Mouse (Mus musculus): ENCODE results near the gene Sipa1l3.

The Sipa1l3 gene

GRCm38 (mm10) chr7:29444527-29444926 lies 73.9 kb downstream of the Sipa1l3 start:
- CTCF ChIA-PET = no interaction called here

DNA sequence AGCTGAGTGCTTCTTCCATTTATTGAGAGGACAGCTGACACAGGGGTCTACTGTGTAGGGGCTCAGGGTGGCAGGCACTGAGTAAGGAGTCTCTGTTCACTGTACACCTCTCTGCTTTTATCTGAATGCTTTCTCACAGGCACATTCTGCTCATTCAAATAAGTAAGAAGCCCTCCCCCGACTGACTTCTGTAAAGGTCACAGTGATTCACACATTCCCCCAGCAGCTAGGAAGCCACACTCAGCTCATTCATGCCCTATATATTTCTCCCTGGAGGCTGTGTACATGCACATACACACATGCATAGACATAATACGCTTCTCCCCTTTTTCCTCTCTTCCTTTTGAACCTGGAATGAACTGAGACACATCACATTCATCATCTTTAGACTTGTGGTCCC lies 74.4 kb downstream of the Sipa1l3 start:
- CTCF ChIA-PET = no interaction called here

DNA sequence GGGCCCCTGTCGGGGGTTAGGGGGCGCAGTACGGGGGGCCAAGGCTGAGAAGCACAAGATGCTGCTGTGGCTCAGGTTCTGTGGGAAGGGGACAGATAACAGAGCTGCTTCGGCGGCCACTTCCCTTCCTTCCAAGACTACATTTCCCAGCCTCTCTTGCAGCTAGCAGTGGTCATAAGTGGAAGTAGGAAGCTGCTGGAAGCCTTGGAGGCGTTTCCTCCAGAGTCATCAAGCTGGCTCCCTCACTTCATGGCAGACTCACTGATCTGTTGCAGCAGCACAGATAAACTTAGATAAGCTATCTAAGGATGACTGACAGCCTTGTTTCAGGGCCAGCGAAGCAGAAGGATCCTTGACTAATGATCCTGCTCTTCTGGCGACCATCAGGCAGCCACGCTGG lies 76.6 kb downstream of the Sipa1l3 start:
- CTCF ChIA-PET = no interaction called here

GRCm38 (mm10) chr7:29441151-29441550 lies 77.3 kb downstream of the Sipa1l3 start:
- CTCF ChIA-PET = no interaction called here

GRCm38 (mm10) chr7:29438655-29439282 lies 79.7 kb downstream of the Sipa1l3 start:
- CTCF ChIA-PET = no interaction called here

GRCm38 (mm10) chr7:29438204-29438603 lies 80.2 kb downstream of the Sipa1l3 start:
- CTCF ChIA-PET = no interaction called here

DNA sequence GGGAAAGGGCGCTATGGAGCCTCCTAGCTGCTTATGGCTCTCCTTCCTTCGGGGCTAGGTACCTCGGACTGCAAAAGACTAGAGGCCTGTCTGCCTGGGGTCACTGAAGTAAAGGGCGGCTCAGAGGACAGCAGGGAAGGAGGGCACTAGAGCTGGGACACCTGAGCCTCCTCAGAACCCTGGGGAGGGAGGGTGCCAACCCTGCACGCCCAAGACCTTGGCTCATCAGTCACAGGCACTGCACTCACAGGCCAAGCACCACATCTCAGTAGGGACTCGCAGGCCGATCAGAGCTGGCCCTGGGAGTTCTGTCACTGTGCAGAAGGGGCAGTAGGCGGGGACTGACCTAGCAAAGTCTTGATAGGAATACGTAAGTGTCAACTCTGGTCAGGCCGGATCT lies 81.4 kb downstream of the Sipa1l3 start:
- CTCF ChIA-PET = no interaction called here

DNA sequence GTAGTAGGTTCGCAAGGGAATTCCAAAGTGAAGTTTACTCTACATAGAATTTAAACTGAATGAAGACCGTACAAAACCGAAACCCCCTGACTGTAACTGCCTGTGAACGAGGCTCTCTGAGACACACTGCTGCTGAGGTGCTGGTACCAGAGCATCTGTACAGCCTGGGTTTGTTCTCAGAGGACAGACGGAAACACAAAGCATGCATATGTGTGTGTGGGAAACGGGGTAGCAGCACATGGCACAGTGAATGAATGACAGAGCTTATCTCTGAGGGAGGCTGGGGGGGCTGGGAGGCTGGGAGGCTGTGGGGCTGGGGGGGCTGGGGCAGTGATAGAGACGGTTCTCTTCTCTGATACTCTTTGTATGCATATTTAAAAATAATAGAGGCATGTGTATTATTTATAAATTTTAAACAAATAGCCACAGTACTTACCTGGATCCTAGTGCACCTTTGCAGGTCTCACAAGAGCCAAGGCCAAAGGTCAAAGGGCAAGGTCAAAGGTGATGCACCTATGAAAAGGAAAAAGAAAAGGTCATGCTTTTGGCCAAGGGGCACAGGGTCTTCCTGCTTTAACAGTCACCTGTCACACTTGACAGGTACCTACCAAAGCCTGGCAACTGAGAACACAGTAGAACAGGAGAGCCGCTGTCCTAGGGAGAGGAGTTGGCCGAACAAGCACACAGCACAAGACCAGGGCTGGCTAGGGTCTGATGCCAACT lies 84.0 kb downstream of the Sipa1l3 start:
- CTCF ChIA-PET = interaction anchor here (0.7 kb wide), 1 partner anchor 125 kb away, joined by 3 read pairs; no protein-coding TSS in a partner anchor

GRCm38 (mm10) chr7:29433725-29434124 lies 84.7 kb downstream of the Sipa1l3 start:
- CTCF ChIA-PET = interaction anchor here (0.7 kb wide), 1 partner anchor 124 kb away, joined by 3 read pairs; no protein-coding TSS in a partner anchor

DNA sequence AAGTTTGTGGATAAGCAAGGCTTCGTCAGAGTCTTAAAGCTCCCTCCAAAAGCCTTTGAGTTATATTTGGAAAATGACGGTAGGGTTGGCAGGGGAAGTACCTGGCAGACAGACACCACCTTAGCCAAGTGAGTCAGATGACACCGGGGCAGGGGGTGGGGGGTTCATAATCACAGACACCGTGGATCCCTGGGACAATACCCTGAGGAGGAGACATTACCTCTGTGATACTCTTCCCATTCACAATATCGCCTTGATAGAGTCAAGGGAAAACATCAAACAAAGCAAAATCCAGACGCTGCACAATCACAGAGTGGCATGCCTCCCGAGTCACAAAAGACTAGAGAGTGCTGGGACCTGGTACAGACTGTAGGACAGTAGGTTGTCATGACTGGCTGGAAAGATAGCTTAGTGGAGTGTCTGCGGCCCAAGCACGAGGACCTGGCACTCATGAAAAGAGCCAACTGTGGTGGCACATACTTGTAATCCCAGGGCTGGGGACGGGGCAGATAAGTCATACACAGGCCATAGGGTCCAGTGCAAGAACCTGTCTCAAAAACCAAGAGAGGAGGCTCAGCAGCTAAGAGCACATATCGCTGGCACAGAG lies 85.4 kb downstream of the Sipa1l3 start:
- CTCF ChIA-PET = no interaction called here

GRCm38 (mm10) chr7:29432180-29432946 lies 86.1 kb downstream of the Sipa1l3 start:
- CTCF ChIA-PET = no interaction called here

DNA sequence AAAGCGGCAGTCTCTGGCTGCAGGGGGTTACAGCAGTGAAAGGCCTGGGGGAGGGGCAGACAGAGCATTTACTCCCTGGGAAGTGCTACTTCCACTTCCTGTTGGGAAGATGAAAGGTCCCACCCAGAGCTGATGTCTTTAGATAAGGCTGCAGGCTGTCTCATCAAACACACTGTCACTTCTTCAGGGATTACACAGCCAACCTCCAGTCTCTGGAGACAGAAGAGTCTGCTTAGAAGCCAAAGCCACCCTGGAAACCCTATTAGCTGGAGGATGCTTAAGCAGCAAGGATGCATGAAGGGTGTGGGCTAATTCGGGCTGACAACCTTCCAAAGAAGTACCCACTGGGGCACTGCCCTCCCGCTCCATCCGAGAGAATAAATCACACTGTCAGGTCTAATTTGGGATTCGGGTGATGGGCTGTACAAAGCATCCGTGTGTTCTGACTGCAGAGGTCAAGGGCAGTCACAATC lies 87.7 kb downstream of the Sipa1l3 start:
- CTCF ChIA-PET = no interaction called here

DNA sequence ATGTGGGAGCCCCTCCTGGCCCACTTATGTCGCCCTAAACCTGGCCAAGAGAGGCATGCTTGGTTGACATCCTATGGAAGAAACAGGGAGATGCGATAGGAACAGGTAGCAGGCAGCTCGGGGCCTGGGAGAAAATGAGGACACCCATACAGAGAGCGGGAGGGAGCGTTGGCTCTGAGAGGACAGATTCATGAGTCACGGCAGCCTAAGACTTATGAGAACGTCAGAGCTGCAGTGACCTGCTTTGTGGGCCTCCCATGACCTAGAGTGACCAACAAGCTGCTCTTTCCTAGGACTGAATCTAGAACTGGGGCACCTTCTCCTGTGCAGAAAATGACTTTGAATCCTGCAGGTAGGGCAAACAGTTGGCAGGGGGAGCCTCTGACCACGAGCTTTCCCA lies 92.4 kb downstream of the Sipa1l3 start:
- CTCF ChIA-PET = no interaction called here

DNA sequence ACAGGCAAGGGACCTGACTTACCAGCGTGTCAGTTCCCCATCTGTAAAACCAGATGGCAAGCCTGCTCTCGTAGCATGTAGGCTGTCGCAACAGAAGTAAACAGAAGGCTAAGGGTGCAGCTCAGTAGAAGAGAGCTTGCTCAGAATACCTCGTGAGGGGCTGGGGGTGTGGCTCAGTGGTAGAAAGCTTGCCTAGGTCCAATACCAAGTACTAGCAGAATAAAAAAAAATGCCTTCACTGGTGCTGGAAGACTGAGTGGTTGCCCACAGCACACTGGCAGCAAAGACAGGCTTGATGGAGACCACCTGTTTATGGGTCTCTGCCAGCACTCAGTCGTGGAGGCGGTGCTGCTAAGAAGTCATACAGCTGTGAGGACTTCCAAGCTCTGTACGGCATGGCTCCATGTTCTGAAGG lies 93.0 kb downstream of the Sipa1l3 start:
- CTCF ChIA-PET = no interaction called here

- CTCF ChIA-PET = no interaction called here
Measured at GRCm38 (mm10) chr7:29424690-29425089, 93.8 kb downstream of the Sipa1l3 start.

GRCm38 (mm10) chr7:29421909-29422244 lies 96.6 kb downstream of the Sipa1l3 start:
- CTCF ChIA-PET = no interaction called here

- CTCF ChIA-PET = no interaction called here
Measured at GRCm38 (mm10) chr7:29421240-29421908, 97.1 kb downstream of the Sipa1l3 start.

DNA sequence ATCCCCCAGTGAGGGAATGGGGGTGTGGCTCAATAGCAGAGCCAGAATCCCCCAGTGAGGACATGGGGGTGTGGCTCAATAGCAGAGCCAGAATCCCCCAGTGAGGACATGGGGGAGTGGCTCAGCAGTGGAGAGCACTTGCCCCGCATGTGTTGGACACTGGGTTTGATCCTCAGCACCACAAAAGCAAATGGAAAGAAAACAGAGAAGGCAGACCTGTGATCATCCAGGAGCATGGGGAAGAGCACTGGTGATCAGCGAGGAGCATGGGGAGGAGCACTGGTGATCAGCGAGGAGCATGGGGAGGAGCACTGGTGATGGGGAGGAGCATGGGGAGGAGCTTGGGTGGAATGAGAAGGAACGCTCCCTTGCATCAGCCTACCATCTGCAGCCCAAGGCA lies 98.6 kb downstream of the Sipa1l3 start:
- CTCF ChIA-PET = no interaction called here

DNA sequence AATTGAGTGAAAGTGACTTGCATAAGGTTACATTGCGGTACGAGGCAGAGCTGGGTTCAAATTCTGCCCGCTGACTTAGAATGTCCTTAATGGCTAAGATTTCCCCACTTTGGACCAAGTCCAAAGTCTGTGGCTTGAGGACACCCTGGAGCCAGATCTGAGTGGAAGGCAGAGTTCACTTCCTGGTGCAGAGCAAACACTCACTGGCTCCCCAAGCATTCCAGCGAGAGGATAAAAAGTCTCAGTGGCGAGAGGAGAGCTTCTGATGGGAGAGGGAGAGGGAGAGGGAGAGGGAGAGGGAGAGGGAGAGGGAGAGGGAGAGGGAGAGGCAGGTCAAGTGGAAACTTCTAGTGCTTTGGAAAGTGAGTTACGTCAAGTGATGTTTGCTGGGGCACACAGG lies 100.2 kb downstream of the Sipa1l3 start:
- CTCF ChIA-PET = no interaction called here

GRCm38 (mm10) chr7:29417332-29418069 lies 100.9 kb downstream of the Sipa1l3 start:
- CTCF ChIA-PET = no interaction called here

DNA sequence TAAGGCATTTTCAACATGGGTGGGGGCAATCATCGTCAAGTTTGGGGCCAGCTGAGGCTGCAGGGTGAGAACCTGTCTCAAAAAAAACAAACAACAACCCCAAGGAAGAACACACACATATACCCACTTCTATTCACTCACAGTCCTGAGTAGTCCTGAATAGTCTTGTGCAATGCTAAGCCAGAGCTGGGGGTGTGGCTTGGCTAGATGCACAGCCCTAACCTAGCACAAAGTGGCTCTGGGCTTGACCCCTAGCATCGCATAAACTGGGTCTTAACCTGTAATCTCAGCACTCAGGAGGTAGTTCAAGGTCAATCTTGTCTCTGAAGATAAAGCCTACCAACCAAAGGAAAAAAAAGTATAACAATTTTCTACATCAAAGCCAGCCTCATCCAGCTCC lies 101.5 kb downstream of the Sipa1l3 start:
- CTCF ChIA-PET = no interaction called here
